Mouse (Mus musculus): ENCODE results near the gene Ctns.

Gene Ctns

DNA sequence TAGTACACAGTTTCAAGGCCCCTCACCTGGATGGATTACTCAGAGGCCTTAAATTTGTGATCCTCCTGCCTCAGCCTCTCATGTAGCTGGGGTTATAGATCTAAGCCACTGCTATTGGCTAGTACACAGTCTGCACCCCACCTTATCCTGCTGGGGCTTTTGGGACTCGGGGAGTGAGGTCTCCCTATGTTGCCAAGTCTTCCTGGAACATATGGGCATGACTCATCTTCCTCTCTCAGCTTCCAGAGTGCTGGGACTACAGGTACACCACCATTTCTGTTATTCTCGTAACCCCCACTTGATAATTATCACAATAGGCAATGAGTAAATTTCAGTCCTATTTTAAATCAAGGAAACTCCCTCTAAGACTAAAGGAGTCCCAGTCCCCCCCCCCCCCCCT is 4.4 kb downstream of the Ctns start:
- no peak for DNase-seq (ENCODE audit: low read depth, low spot score)

DNA sequence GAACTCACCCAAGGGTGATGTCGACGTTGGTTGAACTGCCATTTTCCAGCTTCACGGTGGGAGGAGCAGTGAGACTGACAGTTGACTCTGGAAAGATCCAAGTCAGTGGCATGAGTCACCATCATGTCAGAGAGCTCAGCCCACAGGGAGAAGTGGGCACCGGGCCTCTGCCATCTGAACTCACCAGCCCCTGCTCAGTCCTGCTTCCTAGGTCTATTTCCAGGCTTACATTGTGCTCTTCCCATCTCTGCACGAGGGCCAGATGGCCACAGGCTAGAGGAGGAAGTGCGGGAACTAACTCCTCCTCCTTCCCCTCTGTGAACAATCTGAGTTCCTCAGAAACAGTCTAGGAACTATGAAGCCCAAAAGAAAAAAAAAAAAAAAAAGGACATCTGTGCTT is 5.8 kb downstream of the Ctns start:
- DNase-seq (ENCODE audit: low read depth, low spot score), result no peak

DNA sequence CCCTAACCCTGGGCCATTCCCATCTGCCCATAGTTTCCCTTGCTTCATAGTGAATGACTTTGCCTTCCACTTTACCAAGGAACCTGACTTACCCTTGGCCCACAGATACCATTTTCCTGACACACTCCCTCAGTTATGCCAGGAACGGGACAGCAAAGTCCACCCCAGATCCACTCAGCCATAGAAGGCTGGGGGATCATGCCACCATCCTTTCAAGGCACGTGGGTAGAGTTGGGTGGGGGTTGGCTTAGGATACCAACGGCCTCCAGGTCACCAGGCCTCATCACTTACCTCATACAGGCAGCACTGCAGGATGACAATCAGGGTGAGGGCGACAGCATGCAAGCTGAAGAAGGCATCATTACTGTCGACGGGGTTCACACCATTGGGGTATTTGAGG is 11.6 kb downstream of the Ctns start:
- no peak for DNase-seq (ENCODE audit: low read depth, low spot score)

DNA sequence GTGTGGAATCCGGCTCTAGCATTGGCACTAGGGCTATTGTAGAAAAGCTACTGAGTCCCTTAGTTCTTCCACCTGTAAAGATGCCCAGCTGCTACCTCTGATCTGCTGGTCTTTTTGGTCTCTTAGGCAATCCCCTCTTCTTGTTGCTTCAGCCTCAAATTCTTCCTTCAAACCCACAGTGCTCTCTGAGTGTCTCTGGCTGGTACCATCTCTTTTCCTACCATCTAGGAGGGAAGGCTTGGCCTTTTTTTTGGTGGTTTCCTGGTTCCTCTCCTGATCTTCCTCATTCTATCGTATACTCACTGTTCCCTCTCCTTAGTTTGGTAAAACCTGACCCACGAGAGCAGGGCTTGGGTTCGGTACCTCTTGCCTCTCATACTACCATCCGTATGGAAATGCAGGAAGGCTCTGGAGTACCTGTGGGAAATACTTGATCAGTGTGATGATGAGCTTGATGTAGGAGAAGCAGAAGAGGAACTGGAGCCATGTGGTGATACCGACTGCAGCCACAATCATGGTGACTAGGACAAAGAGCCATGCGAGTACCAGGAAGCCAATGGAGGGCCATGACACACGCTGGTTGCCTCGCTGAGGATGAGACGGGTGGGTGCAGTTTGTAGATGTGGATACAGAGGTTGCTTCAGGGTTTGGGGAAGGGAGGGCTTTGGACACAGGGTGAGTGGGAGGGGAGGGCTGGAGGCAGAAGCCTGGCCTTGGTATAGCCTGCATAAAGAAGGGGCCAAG is 12.8 kb downstream of the Ctns start:
- DNase-seq (ENCODE audit: low read depth, low spot score), result no peak

DNA sequence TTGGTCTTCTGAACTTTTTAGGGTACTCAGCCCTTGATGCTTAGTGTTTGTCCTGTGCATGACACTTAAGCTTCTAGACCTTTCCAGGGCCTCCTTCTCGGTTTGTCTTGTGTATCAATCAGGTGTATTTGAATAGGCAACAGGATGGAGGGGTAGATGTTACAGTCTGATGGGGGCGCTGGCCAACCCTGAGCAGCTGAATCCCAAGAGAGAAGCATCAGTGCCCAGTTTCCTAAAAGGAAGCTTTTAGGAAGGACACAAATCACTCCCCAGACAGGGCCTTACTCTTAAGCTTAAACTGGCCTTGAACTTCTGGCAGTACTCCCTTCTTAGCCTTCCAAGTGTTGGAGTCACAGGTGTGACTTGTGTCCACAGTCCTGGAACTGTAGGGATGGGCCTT is 20.9 kb downstream of the Ctns start:
- no peak for DNase-seq (ENCODE audit: low read depth, low spot score)

DNA sequence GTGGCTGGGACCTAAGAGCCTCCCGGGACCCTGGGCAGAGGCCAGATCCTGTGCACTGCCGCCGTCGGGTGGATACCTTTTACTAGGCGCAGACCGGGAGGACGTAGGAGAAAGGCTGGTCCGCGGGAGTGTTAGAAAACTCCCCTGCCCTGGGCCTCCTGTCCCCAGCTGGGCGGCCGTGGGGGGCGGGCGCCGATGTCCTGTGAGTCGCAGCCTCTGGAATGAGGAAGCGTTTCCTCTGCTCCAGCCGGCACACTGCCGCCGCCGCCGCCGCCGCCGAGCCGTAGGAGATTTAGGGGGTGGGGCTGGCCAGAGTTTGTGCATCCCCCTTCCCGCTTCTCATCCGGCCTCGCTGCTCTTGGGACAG is 21.4 kb downstream of the Ctns start:
- no peak for DNase-seq (ENCODE audit: low read depth, low spot score)

DNA sequence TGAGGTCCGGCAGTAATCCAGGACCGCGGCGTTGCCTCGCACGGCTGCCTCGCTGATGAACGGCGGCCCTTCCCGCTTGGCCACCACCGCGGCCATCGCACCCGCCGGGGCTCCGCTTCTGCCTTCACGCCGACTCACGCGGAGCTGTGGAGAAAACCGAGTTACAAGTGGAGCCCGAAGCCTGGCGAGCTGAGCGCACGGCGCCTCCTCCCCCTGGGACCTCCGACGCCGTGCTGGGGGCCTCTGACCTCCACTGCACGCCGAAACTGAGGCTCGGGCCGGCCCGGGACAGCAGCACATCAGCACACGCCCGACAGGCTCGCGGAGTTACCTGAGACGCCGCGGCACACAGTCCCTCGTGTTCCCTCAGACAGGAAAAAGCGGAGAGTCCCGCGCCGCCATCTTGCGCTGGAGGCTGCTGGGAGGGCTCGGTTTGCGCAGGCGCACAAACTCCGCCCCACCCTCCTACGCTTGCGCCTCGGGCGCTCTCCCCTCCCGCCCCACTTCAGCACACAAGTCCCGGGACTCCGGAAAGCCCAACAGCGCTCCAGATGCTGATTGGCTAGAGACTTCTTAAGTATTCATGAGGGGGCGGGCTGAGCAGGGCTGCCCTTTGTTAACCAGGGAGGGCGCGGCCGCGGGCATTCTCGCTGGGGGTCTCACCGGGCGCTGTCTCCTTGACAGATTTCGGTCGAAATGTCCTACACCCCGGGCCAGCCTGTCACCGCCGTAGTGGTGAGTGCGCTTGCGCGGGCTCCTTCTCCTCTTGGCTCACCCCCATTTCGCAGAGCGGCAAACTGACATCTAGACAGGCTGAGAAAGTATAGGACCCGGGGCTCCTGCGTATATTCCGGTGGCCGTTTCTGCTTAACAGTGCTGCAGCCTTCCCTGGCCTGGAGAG is 22.0 kb downstream of the Ctns start, which contains the start of the genes Emc6 and Tax1bp3:
Gene Emc6 (minus strand): TSS at position 430 of the 901 bp plus-strand sequence.
Gene Tax1bp3 (plus strand): TSS at position 476 of the 901 bp plus-strand sequence.
- DNase-seq (ENCODE audit: low read depth, low spot score), result peak; percentile 97

DNA sequence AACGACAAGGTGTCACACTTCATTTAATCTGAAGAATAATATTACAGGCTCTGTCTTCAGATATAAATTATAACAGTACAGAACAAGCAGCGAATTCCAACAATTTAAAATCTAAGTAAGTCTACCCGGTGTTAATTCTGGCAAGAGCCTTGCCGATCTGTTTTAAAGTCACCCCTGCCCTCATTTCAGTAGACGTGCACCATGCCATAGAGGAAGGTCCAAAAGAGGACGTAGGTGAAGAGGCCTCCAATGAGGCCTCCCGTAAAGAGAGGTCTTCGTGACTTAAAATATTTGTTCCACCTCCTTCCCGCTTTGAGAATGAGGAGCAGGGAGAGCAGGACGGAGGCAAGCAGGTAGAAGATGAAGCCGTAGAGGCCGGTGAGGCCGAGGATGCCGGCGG is 22.7 kb downstream of the Ctns start:
- DNase-seq (ENCODE audit: low read depth, low spot score), result no peak

DNA sequence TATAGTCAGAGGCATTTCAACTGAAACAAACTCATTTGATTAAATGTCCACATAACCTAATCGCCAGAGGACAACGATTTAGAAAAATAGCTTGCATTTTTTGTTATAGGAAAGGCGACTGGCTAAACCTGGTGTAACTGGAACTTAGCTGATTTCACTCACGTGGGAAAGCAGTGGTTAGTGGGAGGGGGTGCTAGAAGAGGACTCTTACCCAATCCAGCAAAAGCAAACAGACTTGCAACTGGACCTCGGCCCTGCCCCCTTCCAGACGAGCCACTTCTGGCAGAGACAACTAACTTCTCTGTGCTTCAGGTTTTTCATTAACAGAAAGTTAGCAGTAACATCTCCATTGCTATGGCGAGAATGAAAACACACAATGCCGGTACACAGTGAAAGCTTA is 23.2 kb downstream of the Ctns start:
- DNase-seq (ENCODE audit: low read depth, low spot score), result no peak

DNA sequence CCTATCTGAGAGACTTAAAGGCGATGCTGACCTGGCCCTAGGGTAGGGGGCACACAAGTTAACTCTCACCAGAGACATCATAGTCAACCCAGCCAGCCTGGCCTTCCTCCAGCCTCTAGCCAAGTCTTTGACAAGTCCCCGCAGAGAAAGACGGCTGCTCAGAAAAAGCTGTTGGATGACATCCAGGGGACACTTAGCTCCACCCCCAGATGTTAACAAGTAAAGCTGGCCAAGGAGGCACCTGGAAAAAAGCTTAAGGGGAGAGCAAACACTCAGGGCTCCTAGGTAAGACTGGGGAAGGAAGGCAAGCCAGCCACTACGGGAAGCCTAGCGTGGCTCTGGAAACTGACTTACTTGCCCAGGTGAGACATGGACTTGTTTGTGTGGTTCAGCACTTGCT is 26.7 kb downstream of the Ctns start:
- no peak for DNase-seq (ENCODE audit: low read depth, low spot score)

DNA sequence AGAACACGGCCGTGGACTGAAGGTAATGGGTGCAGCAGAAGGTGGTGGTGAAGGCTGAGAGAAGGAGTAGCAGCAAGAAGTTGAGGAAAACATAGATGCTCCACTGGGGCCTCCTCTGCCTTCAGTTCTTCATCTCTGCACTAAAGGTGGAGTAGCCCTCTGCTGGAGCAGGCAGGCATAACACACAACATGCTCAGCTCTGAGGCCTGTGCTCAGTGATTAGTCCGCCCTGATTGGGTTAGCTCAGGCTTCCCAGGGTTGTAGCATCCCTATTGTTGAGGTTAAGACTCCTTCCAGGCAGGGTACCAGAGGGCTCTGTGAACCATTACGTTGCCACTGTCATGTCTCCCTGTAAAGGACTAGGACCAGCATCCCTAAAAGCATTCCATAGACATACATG is 29.6 kb downstream of the Ctns start:
- DNase-seq (ENCODE audit: low read depth, low spot score), result peak; percentile 64

DNA sequence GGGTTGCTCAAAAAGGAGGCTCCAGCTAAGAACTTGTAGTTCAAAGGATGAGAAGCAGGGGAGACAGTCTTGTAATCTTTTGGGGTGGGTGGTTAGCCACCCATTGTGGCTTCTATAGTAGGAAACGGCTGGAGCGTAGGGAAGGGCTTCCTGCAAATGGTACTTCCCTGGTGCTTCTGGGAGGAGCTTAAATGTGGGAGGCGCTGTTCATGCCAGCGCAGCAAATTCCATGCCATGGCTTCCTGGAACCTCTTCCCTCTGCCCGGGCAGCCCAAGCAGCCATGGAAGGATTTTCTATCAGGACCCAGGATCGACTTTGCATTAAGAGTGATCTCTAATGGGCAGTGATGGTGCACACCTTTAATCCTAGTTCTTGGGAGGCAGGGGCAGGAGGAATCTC is 30.3 kb downstream of the Ctns start:
- DNase-seq (ENCODE audit: low read depth, low spot score), result no peak

DNA sequence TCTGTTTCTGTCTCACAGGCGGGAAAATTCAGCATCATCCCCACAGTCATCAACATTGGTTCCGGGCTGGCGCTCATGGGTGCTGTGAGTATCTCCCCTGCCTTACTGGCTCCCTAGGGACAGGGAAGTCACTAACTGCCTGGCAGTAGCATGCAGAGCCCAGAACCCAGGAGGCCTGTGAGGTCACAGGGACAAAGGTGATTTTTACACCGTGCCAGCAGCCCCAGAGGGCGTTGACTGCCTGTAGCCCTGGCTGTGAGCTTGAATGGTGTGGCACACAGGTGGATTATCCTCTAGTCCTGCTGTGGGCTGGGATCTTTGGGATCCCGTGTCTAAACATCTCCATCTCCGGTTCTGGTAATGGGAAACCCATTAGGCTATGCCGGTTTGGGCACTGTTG is 30.8 kb downstream of the Ctns start:
- no peak for DNase-seq (ENCODE audit: low read depth, low spot score)

DNA sequence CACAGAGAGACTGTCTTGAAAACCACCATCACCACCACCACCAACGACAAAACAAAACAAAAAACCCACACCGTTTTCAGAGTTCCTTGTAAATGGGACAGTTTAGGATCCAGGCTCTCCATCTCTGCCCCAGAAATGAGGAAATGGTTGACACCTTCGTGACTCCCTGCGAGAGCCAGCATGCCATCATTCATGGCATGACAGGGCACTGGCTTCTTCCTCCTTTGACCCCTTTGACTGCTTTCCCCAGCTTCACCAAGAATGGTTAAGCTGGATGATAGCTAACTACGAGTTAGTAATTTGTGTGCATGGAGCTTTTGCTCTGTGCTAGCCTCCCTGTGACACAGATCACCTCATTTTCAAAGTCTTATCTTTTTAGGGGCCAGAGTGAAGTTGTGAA is 36.6 kb downstream of the Ctns start:
- no peak for DNase-seq (ENCODE audit: low read depth, low spot score)

DNA sequence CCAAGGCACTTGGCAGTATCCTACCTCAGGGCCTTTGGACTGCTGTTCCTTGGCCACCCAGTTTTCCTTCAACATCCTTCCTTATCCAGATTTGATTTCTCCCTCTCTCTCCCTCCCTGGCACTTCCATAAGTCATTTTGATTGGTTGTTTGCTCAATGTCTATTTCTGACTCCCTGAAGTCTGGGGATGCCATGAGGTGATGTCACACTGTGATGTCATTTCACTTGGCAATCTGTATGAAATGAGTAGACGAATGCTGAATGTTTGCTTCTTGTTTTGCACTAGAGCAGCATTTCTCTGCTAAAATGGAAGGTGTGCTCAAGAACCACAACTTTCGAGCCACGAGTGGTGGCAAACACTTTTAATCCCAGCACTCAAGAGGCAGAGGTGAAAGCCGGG is 37.2 kb downstream of the Ctns start:
- no peak for DNase-seq (ENCODE audit: low read depth, low spot score)

DNA sequence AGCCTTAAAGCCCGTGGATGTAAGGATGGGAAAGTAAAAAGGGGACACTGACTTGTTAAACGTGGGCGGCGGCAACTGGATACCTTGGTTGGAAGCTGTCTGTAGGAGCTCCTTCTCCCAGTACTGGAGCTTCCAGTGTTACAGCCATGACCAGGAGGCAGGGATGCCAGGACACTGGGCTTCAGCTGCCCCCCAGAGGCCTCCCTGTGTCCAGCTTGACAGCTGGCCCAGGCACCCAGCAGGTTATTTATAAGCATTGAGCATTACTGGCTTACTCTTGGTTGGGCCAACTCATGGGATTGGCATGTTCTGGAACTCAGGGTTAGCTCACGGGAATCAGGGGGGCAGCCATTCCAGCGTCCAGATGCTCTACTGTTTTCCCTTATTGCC is 38.0 kb downstream of the Ctns start:
- DNase-seq (ENCODE audit: low read depth, low spot score), result no peak

DNA sequence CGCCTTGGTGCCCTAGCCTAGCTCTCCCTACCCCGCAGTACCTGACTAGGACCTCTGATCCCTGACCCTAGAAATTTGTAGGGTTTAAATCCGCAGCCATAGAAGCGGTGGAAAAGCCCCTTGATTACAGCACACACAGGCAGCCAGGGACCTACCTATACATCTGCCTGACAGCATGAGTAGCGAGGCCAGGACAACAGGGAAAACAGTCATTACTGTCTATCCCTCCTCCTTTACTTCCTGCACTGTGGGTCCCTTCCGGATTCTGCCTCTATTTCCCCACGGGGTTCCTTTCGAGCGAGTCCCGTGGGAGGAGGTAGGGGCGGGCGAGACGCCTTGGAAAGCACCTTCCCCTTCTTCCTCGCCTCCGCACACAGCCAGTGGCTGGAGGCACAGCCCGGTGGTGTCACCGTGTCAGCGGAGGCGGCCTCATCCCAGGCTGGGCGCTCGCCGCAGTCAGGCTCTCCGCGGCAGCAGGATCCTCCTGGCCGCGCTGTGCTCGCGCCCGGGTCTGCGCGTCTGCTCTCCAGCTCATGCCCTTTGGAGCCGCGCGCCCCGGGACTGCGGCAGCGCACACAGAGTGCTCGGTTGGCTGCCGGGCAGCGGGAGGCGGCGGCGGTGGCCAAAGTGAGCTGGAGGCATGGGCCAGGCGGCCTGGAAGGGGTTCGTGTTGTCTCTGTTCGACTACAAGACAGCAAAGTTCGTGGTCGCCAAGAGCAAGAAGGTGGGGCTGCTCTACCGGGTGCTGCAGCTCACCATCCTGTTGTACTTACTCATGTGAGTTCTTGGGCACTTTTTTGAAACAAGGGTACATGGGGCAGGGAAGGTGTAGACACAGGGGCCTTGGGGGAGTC is 38.7 kb downstream of the Ctns start, which contains the start of gene P2rx5:
Gene P2rx5 (plus strand): TSS at position 465 of the 854 bp plus-strand sequence.
- DNase-seq (ENCODE audit: low read depth, low spot score), result no peak

DNA sequence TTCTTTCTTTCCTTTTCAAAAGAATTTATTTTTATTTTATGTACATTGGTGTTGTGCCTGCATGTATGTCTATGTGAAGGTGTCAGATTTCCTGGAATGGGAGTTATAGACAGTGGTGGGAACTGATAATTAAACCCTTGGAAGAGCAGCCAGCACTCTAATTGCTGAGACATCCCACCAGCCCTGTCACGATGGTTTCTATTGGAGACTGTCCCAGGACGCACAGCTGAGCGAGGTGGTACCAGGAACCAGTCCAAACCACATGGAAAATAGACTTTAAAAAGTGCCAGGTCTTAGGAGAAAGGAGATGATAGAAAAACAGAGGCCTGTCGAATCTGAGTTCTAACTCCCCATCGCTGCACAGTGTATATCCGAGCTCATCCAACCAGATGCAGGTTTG is 43.8 kb downstream of the Ctns start:
- DNase-seq (ENCODE audit: low read depth, low spot score), result no peak

DNA sequence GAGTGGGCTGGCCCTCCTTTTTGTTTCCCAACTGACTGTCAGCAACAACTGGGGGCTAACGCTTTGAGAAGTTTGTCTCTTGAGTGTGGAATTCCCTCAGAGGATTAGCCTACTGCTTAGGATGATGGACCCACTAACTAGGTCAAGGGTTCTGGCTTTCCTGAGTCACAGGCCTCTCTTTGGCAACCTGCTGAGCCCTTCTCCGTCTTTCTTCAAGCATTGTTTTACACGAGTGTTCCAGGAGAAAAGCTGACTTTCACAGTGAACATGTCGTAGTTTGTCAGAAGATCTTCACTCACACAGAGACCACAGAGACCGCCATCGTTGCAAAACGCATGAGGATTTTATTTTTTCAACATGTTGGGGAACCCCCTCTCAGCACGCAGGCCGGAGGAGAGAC is 50.6 kb downstream of the Ctns start:
- DNase-seq (ENCODE audit: low read depth, low spot score), result no peak

DNA sequence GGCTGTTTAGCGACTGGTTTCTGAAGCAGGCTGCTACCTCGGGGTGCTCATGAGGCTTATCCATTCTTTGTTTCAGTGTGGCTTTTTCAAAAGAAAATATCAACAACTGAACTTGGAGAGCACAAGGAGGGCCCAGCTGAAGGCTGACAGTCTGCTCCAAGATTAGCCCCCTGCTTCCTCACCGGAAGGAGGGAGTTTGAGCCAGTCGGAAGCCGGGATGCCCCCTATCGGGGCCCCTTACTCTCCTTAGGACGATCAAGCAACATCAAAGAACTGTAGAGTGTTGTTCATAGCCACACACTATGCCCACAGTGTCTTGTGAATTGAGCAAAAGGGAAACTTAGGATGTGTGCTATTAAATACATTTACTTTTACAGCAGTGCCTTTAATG is 51.9 kb downstream of the Ctns start:
- DNase-seq (ENCODE audit: low read depth, low spot score), result no peak

DNA sequence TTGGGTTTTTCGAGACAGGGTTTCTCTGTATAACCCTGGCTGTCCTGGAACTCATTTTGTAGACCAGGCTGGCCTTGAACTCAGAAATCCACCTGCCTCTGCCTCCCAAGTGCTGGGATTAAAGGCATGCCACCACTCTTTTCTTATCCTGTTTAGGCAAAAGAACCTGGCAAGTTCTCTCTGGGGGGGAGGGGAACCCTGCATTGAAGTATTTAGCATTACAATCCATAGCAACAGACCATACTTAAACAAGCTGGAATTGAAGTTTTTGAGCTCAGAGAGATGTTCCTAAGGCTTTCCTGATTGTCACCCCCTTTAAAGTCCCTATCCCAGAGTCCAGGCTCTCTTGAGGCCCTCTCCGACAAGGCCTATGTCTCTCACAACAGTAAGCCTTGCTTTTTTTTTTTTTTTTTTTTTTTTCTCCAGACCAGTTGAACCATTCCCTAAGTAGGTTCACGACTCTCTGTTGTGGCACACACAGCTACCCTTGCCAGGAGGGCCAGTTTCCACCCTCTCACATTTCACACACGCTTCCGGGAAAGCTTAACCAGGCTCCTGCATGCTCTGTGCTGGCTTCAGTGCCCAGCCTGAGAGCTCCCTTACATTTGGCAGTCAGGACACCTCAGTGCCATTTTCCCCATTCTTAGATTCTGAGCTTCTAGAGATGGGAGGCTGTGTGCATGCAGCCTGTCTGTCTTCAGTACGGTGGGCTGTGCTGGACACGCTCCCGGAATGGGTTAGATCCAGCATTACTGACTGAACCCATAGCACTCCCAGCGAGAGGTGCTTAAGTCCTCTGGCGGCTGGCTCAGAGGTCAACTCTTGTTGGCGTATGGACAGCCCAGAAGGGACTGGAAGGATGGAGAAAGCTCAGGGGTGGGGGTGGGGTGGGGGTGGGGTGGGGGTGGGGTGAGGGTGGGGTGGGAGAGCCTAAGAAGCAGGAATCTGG is 52.5 kb downstream of the Ctns start:
- no peak for DNase-seq (ENCODE audit: low read depth, low spot score)
